9 mouse cellular contexts compared by ENCODE assay signal in the genomic region with DNA sequence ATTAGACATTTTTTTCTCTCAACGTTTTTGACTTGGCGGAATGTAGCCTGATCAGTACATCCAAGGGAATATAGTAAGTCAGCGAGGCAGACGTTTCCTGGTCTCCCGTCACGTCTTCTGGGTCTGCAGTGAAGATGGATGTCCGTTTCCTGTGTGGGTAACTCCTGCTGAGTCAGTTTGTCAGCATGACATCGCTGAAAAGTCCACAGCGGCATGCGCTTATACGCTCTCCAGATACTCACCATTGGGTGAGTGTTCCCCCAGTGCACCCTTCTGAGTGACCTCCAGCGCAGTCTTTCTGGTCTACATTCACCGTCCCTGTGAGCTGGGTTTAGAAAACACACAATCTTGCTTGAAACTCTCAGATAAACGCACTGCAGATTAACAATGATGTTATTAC. TPM values are rescaled to one million over a fixed set of nuclear protein-coding genes. Genes with fewer than 3 reads are reported as not detected.
A peak's percentile ranks its signal among the peaks of the same experiment; 100 is the strongest.
DNase-seq lines count a peak whose midpoint lies in the region; ATAC-seq and TF ChIP-seq lines count a peak whose summit lies in the region.
"Had no signal": no experiment of that assay in that cellular context is flagged by ENCODE, and none has a peak within 500 bp of the region (broad histone marks: within the 10 kb centered on the region; RNA-seq: fewer than 3 reads in every experiment).

No protein-coding gene starts in this region.

- no peak for TF ChIP-seq POLR2A in liver, adult 2 months (IDR thresholded peaks at IDR 0.05; ENCODE audit: extremely low read depth, insufficient read depth, low read length)
- TF ChIP-seq POLR2A in thymus, adult 2 months (IDR thresholded peaks at IDR 0.05; ENCODE audit: control insufficient read depth, extremely low read depth, insufficient read depth, low read length, poor library complexity) = no peak

- no peaks in the 10 kb centered on the region for H3K27me3 ChIP-seq in heart, embryonic 10.5 days (ENCODE audit: insufficient read depth, poor library complexity, severe bottlenecking)
- H3K27me3 ChIP-seq in liver, adult 2 months (ENCODE audit: control insufficient read depth, insufficient read depth, low read length) = no peaks in the 10 kb centered on the region
- H3K27me3 ChIP-seq in thymus, adult 2 months (ENCODE audit: control insufficient read depth, insufficient read depth, low read length) = no peaks in the 10 kb centered on the region
- H3K27me3 ChIP-seq: midbrain, embryonic 12.5 days had no signal

- WGBS in heart, embryonic 10.5 days = 42% methylated on average over 14 of the region's 14 CpGs
- WGBS in liver, adult 2 months = 55% methylated on average over 14 of the region's 14 CpGs
- WGBS in thymus, adult 2 months = 59% methylated on average over 14 of the region's 14 CpGs

- peak; percentile 51; the same call in 1 of the 2 replicates for ATAC-seq in neutrophil, adult 5-6 weeks (ENCODE audit: extremely low read depth, insufficient number of reproducible peaks, low FRiP score, poor library complexity, severe bottlenecking)

- no peaks in the 10 kb centered on the region for H3K9me3 ChIP-seq in heart, embryonic 10.5 days
- H3K9me3 ChIP-seq: midbrain, embryonic 12.5 days had no signal

- H3K36me3 ChIP-seq in heart, embryonic 10.5 days = no peaks in the 10 kb centered on the region
- no peaks in the 10 kb centered on the region for H3K36me3 ChIP-seq in liver, adult 2 months (ENCODE audit: control insufficient read depth, insufficient read depth, low read length)
- no peaks in the 10 kb centered on the region for H3K36me3 ChIP-seq in thymus, adult 2 months (ENCODE audit: control insufficient read depth, insufficient read depth, low read length)
- H3K36me3 ChIP-seq: midbrain, embryonic 12.5 days had no signal

- H3K4me3 ChIP-seq in heart, embryonic 10.5 days = no peak overlapping the region
- no peak overlapping the region for H3K4me3 ChIP-seq in liver, adult 2 months (ENCODE audit: insufficient read depth, low read depth, low read length)
- no peak overlapping the region for H3K4me3 ChIP-seq in thymus, adult 2 months (ENCODE audit: control insufficient read depth, insufficient read depth, low read length)
- H3K4me3 ChIP-seq: midbrain, embryonic 12.5 days had no signal

- peak overlapping the region; percentile 67; the same call in 1 of the 2 replicates for H3K27ac ChIP-seq in heart, embryonic 10.5 days
- H3K27ac ChIP-seq in liver, adult 2 months (replicated peaks; ENCODE audit: insufficient read depth, low read depth, low read length) = peak overlapping the region; percentile 54
- no peak overlapping the region for H3K27ac ChIP-seq in thymus, adult 2 months (ENCODE audit: control insufficient read depth, insufficient read depth, low read length)
- H3K27ac ChIP-seq: midbrain, embryonic 12.5 days had no signal

- H3K9ac ChIP-seq in liver, adult 2 months (ENCODE audit: low read depth, low read length) = no peak overlapping the region
- H3K9ac ChIP-seq: midbrain, embryonic 12.5 days had no signal

- H3K4me1 ChIP-seq in heart, embryonic 10.5 days = peaks cover 8% of the 10 kb centered on the region
- H3K4me1 ChIP-seq in liver, adult 2 months (ENCODE audit: control insufficient read depth, insufficient read depth, low read length) = peaks cover 18% of the 10 kb centered on the region
- H3K4me1 ChIP-seq in thymus, adult 2 months (replicated peaks; ENCODE audit: control insufficient read depth, insufficient read depth, low read length) = peaks cover 4% of the 10 kb centered on the region

- DNase-seq in kidney, adult 18-20 months = peak; percentile 19
- no peak for DNase-seq in kidney, adult 11 months
- peak; percentile 79 for DNase-seq in heart, embryonic 10.5 days (ENCODE audit: low spot score)
- peak; percentile 43 for DNase-seq in liver, adult 2 months (ENCODE audit: extremely low read depth, low read depth, low spot score)
- no peak for DNase-seq in layer of hippocampus, postnatal 14 days (ENCODE audit: low spot score in 2 of 2)
- DNase-seq in left cerebral cortex, adult 18-20 months (ENCODE audit: low spot score in 2 of 2) = no peak
- no peak for DNase-seq in thymus, adult 2 months

- no peaks in the 10 kb centered on the region for H3K79me2 ChIP-seq in liver, adult 2 months (ENCODE audit: control insufficient read depth, insufficient read depth, low read length)

- TF ChIP-seq CTCF in liver, adult 2 months (IDR thresholded peaks at IDR 0.05; ENCODE audit: low read depth, low read length) = no peak
- no peak for TF ChIP-seq CTCF in thymus, adult 2 months (IDR thresholded peaks at IDR 0.05; ENCODE audit: borderline replicate concordance, control insufficient read depth, extremely low read depth, insufficient read depth, low read length, poor library complexity)

RNA-seq across cellular contexts. Expression of a gene that starts 58.5 kb away (rescaled TPM):
- polyA plus RNA-seq in heart, embryonic 10.5 days (2016; fragmentation: Nextera tagmentation; extraction: Ambion mirVana) = 56.1 and 63.8 TPM in 2 replicates
- total RNA-seq in liver, adult 2 months (2014; rRNA removed) = 8.1 and 11.5 TPM in 2 replicates
- 1.3 and 1.9 TPM in 2 replicates for polyA plus RNA-seq in liver, adult 2 months (2012; rRNA removed)
- total RNA-seq in neutrophil, adult 5-6 weeks (2017) = 607 and 625 TPM in 2 replicates
- total RNA-seq in layer of hippocampus, postnatal 14 days (2021) = 10 to 100 TPM; 29.9 to 38.2 TPM
- 10 to 100 TPM; 52.9 to 58.0 TPM for total RNA-seq in left cerebral cortex, adult 18-20 months (2021)
- polyA plus RNA-seq in thymus, adult 2 months (2012; rRNA removed) = 21.8 and 23.0 TPM in 2 replicates

Comparison
In these comparisons a context has a peak if more than half of its experiments do, and no peak if none do; other contexts are left out.
1. DNase-seq: peak in kidney, adult 18-20 months (single experiment), heart, embryonic 10.5 days (single experiment) and liver, adult 2 months (single experiment); none in kidney, adult 11 months (single experiment), layer of hippocampus, postnatal 14 days (0 of 2), left cerebral cortex, adult 18-20 months (0 of 2) and thymus, adult 2 months (single experiment).
2. RNA of a gene that starts 58.5 kb away (total RNA-seq): 607 to 625 TPM in neutrophil, adult 5-6 weeks; 52.9 to 58.0 TPM in left cerebral cortex, adult 18-20 months, 29.9 to 38.2 TPM in layer of hippocampus, postnatal 14 days and 8.1 to 11.5 TPM in liver, adult 2 months; every median in the first group is over 10 times any median in the second.